ENCODE assay signal across 25 mouse cellular contexts in the genomic region with DNA sequence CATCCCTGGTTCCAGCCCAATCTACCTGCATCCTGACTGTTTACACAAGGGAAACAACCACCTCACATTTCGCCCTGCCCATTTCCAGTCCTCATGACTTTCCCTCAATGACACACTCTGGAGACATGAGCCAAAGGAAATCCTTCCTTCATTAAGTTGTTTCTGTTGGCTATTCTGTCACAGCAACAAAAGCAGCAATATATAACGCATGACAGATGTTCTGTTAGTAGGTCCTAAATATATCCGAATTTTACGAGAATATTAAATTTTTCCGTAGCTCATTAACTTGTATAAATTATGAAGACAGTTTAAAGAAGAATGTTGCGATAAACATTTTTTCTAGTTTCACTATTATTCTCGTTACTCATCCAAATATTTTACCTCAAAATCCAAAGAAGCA.
DNase-seq lines count a peak whose midpoint lies in the region; ATAC-seq lines count a peak whose summit lies in the region.
"Had no signal": no experiment of that assay in that cellular context is flagged by ENCODE, and none has a peak within 500 bp of the region (broad histone marks: within the 10 kb centered on the region; RNA-seq: fewer than 3 reads in every experiment).

No protein-coding gene starts in this region.

- no peaks in the 10 kb centered on the region for H3K9me3 ChIP-seq in kidney, embryonic 15.5 days (replicated peaks)
- no peaks in the 10 kb centered on the region for H3K9me3 ChIP-seq in midbrain, embryonic 11.5 days (ENCODE audit: control insufficient read depth, low read length)
- no peaks in the 10 kb centered on the region for H3K9me3 ChIP-seq in midbrain, embryonic 16.5 days (replicated peaks; ENCODE audit: control insufficient read depth, low read length, poor library complexity, severe bottlenecking)
- H3K9me3 ChIP-seq: embryonic facial prominence, embryonic 12.5 days; embryonic facial prominence, embryonic 15.5 days; forebrain, embryonic 12.5 days; heart, embryonic 10.5 days; heart, embryonic 13.5 days had no signal

- no peak overlapping the region for H3K4me3 ChIP-seq in kidney, embryonic 15.5 days (replicated peaks)
- H3K4me3 ChIP-seq in midbrain, embryonic 11.5 days (ENCODE audit: low read depth, low read length) = no peak overlapping the region
- H3K4me3 ChIP-seq in midbrain, embryonic 16.5 days (ENCODE audit: low read depth, low read length) = no peak overlapping the region
- H3K4me3 ChIP-seq: embryonic facial prominence, embryonic 12.5 days; embryonic facial prominence, embryonic 15.5 days; forebrain, embryonic 12.5 days; heart, adult 2 months; heart, embryonic 10.5 days; heart, embryonic 13.5 days had no signal

- WGBS in kidney, embryonic 15.5 days = 45% methylated on average over 7 of the region's 7 CpGs
- 89% methylated on average over 7 of the region's 7 CpGs for WGBS in midbrain, embryonic 11.5 days
- 91% methylated on average over 7 of the region's 7 CpGs for WGBS in midbrain, embryonic 16.5 days

- no peak overlapping the region for H3K27ac ChIP-seq in kidney, embryonic 15.5 days
- H3K27ac ChIP-seq in midbrain, embryonic 11.5 days (ENCODE audit: low read depth, low read length) = no peak overlapping the region
- H3K27ac ChIP-seq in midbrain, embryonic 16.5 days (ENCODE audit: low read length) = no peak overlapping the region
- H3K27ac ChIP-seq: embryonic facial prominence, embryonic 12.5 days; embryonic facial prominence, embryonic 15.5 days; forebrain, embryonic 12.5 days; heart, adult 2 months; heart, embryonic 10.5 days; heart, embryonic 13.5 days; hindbrain, embryonic 14.5 days had no signal

- H3K9ac ChIP-seq in kidney, embryonic 15.5 days = no peak overlapping the region
- no peak overlapping the region for H3K9ac ChIP-seq in midbrain, embryonic 11.5 days (ENCODE audit: low read length)
- H3K9ac ChIP-seq in midbrain, embryonic 16.5 days (ENCODE audit: low read depth, low read length) = no peak overlapping the region
- H3K9ac ChIP-seq: embryonic facial prominence, embryonic 12.5 days; embryonic facial prominence, embryonic 15.5 days; forebrain, embryonic 12.5 days; heart, embryonic 13.5 days; hindbrain, embryonic 14.5 days had no signal

- H3K4me1 ChIP-seq in kidney, embryonic 15.5 days = no peaks in the 10 kb centered on the region
- H3K4me1 ChIP-seq in midbrain, embryonic 11.5 days (ENCODE audit: control insufficient read depth, insufficient read depth, low read length) = no peaks in the 10 kb centered on the region
- no peaks in the 10 kb centered on the region for H3K4me1 ChIP-seq in midbrain, embryonic 16.5 days (ENCODE audit: control insufficient read depth, insufficient read depth, low read length)
- H3K4me1 ChIP-seq: embryonic facial prominence, embryonic 12.5 days; embryonic facial prominence, embryonic 15.5 days; forebrain, embryonic 12.5 days; heart, embryonic 10.5 days; heart, embryonic 13.5 days had no signal

- peak; percentile 62; the same call in 1 of the 2 replicates for ATAC-seq in kidney, embryonic 15.5 days (replicated peaks; ENCODE audit: low FRiP score)
- no peak for ATAC-seq in midbrain, embryonic 11.5 days (ENCODE audit: low FRiP score)
- no peak for ATAC-seq in midbrain, embryonic 16.5 days
- ATAC-seq: CD4-positive, CD25-positive, alpha-beta regulatory T cell, adult 4 months; forebrain, embryonic 16.5 days had no signal

- H3K4me2 ChIP-seq in kidney, embryonic 15.5 days = no peak overlapping the region
- H3K4me2 ChIP-seq in midbrain, embryonic 11.5 days = no peak overlapping the region
- no peak overlapping the region for H3K4me2 ChIP-seq in midbrain, embryonic 16.5 days (ENCODE audit: low read length)
- H3K4me2 ChIP-seq: embryonic facial prominence, embryonic 12.5 days; embryonic facial prominence, embryonic 15.5 days; forebrain, embryonic 12.5 days; heart, embryonic 13.5 days; hindbrain, embryonic 14.5 days had no signal

- DNase-seq in kidney, postnatal 25 days = no peak
- peak; percentile 5 for DNase-seq in kidney, postnatal 10 days
- DNase-seq in kidney, adult 11 months = no peak
- DNase-seq in midbrain, embryonic 11.5 days (ENCODE audit: low spot score, missing footprints) = peak; percentile 56
- DNase-seq: adrenal gland, adult 2 months; adrenal gland, postnatal 14 days; cerebellum, adult 11 months; cerebellum, adult 2 months; cerebellum, adult 9-11 months; cerebellum, postnatal 25 days; gastrocnemius, postnatal 10 days; gastrocnemius, postnatal 36 days; heart, adult 2 months; heart, postnatal 14 days; heart, postnatal 4 days had no signal

- no peaks in the 10 kb centered on the region for H3K36me3 ChIP-seq in kidney, embryonic 15.5 days
- H3K36me3 ChIP-seq in midbrain, embryonic 11.5 days (ENCODE audit: control insufficient read depth, insufficient read depth, low read length) = no peaks in the 10 kb centered on the region
- no peaks in the 10 kb centered on the region for H3K36me3 ChIP-seq in midbrain, embryonic 16.5 days (ENCODE audit: control insufficient read depth, insufficient read depth, low read length)
- H3K36me3 ChIP-seq: embryonic facial prominence, embryonic 12.5 days; embryonic facial prominence, embryonic 15.5 days; forebrain, embryonic 12.5 days; heart, embryonic 10.5 days; heart, embryonic 13.5 days had no signal

- H3K27me3 ChIP-seq in kidney, embryonic 15.5 days = no peaks in the 10 kb centered on the region
- no peaks in the 10 kb centered on the region for H3K27me3 ChIP-seq in midbrain, embryonic 11.5 days (ENCODE audit: control insufficient read depth, insufficient read depth, low read length)
- no peaks in the 10 kb centered on the region for H3K27me3 ChIP-seq in midbrain, embryonic 16.5 days (ENCODE audit: control insufficient read depth, insufficient read depth, low read depth, low read length)
- H3K27me3 ChIP-seq: embryonic facial prominence, embryonic 12.5 days; embryonic facial prominence, embryonic 15.5 days; forebrain, embryonic 12.5 days; heart, embryonic 13.5 days had no signal

Comparison
In these comparisons a context has a peak if more than half of its experiments do, and no peak if none do; other contexts are left out.
1. DNase-seq: peak in kidney, postnatal 10 days (single experiment) and midbrain, embryonic 11.5 days (single experiment); none in kidney, postnatal 25 days (0 of 2) and kidney, adult 11 months (single experiment).